Comparison of ENCODE assay signal across 20 mouse cellular contexts in the genomic region with DNA sequence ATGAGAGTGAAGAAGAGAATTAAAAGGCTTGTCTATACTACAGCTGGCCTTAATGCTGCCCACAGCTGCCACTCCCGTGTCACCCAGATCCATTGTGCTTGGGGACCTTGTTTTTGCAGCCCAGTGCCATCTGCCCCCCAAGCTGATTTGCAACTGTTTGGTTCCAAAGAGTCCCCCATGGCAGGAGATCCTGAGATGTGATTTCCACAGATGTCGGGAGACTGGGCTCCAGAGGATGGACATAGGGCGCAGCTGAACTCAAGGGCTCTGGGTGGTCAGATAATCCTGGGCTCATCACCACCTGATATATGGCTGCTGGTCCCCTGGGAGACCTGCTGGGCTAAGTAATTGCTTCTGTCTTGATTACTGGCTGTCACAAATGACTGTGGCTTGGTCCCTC. TPM values are rescaled to one million over a fixed set of nuclear protein-coding genes. Genes with fewer than 3 reads are reported as not detected.
"Had no signal": no experiment of that assay in that cellular context is flagged by ENCODE, and none has a peak within 500 bp of the region (broad histone marks: within the 10 kb centered on the region; RNA-seq: fewer than 3 reads in every experiment).

No protein-coding gene starts in this region.

- H3K9ac ChIP-seq: neural tube, embryonic 12.5 days; neural tube, embryonic 13.5 days; neural tube, embryonic 15.5 days; stomach, embryonic 15.5 days had no signal

- H3K9me3 ChIP-seq: neural tube, embryonic 12.5 days; neural tube, embryonic 13.5 days; neural tube, embryonic 15.5 days; stomach, embryonic 15.5 days had no signal

- H3K27ac ChIP-seq: neural tube, embryonic 12.5 days; neural tube, embryonic 13.5 days; neural tube, embryonic 15.5 days; stomach, embryonic 15.5 days; stomach, postnatal 0 days had no signal

- H3K4me2 ChIP-seq: neural tube, embryonic 12.5 days; neural tube, embryonic 13.5 days; neural tube, embryonic 15.5 days; stomach, embryonic 15.5 days had no signal

- H3K4me1 ChIP-seq: stomach, embryonic 15.5 days had no signal

- H3K36me3 ChIP-seq: neural tube, embryonic 12.5 days; neural tube, embryonic 13.5 days; neural tube, embryonic 15.5 days; stomach, embryonic 15.5 days had no signal

- H3K4me3 ChIP-seq: neural tube, embryonic 12.5 days; neural tube, embryonic 13.5 days; neural tube, embryonic 15.5 days; stomach, embryonic 15.5 days had no signal

- DNase-seq: right cerebral cortex, adult 18-20 months; right cerebral cortex, postnatal 14 days; right cerebral cortex, postnatal 25 days; right cerebral cortex, postnatal 4 days; spleen, adult 18-20 months; thymus, adult 18-20 months; thymus, adult 2 months; thymus, postnatal 14 days; thymus, postnatal 25 days; thymus, postnatal 36 days; thymus, postnatal 4 days had no signal

RNA-seq across cellular contexts. Expression of gene Lhx4, which starts 32.6 kb away (rescaled TPM):
- polyA plus RNA-seq: small intestine, adult 2 months; spleen, adult 2 months; stomach, embryonic 16.5 days; urinary bladder, adult 2 months had no signal
